Mouse (Mus musculus) kidney, adult 9 months (tissue): ENCODE data around the gene Peli2.

Experiments
- DNase-seq: peaks from one replicate; pipeline ENCODE4 v3.0.0; 2022

The Peli2 gene

DNA sequence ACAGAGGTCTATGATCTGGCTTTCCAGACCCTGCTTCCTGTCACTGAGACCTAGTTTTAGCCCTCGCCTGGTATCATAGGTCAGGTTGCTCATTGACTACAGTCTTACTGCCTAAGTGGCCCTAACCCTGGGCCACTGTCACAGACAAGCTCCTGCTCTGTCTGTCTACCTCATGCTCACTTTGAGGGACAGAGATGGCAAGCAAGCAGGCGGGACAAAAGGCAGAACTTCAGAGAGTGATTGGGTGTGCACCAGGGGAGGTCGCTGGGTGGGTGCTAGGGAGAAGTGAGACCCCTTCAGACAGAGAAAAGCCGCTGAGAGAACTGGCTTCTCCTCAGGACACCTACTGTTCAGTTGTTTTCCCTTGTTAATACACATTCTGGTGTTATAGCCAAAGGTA lies 6.3 kb downstream of the Peli2 start:
- DNase-seq: no peak

DNA sequence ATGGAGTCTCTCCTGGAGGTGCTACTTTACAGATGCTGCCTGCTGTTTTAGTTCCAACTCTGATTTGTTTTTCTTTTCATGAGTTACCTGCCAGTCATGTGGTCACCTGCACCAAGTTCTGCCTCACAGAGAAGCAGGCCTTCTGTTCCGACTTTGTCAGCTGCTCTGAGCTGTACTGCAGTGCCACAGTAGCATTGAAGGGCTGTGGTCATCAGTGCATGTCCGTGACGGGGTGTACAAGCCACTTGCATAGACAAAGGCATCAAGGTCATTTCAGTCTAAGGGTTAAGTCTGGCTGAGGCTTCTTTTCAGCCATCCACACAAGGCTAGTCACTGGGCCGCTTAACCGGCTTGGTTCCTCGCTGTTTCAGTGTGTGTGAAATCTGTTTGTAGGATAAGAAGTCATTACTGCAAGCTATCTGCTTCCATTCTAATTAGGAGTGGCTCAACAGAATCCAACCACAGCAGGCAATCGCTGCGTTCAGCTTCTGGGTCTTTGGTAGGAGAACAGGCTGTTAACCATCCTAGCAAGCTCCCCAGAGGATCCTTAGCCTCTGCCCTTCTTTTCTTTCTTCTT lies 7.1 kb downstream of the Peli2 start:
- peak; percentile 71 for DNase-seq

DNA sequence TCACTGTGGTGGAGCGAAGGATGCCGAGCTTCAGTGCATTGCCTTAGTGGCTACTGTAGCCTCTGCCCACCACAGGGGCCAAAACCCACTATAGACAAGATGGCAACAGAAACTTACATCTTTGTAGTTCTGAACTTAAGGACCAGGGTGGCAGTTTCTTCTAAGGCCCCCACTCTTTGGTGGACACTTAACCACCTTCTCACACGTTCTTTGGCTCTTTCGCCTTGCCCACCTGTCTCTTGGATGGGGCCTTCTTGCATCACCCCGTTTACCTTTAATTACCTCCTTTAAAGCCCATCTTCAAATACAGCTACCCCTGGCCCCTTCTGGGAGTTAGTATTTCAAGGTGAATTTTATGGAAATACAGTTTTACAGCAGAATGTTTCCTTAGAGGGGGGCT lies 8.1 kb downstream of the Peli2 start:
- no peak for DNase-seq

DNA sequence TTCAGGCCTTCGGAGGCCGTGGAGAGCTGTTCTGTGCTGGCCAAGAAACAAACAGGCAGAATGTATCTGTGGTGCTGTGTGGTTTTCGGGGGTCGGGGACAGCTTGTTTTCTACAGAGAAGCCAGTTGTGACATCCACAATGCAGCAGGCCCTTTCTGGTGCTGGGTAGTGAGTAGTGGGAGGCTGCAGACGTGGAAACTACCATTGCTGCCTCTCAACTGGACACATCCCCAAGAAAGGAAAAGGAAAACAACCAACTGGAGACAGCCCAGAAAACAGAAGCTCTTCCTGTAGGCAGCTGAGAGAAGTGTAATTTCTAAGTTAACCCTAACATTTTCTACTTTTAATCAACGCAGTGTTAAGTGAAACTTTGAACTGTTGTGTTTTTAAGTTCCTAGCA lies 9.4 kb downstream of the Peli2 start:
- no peak for DNase-seq

DNA sequence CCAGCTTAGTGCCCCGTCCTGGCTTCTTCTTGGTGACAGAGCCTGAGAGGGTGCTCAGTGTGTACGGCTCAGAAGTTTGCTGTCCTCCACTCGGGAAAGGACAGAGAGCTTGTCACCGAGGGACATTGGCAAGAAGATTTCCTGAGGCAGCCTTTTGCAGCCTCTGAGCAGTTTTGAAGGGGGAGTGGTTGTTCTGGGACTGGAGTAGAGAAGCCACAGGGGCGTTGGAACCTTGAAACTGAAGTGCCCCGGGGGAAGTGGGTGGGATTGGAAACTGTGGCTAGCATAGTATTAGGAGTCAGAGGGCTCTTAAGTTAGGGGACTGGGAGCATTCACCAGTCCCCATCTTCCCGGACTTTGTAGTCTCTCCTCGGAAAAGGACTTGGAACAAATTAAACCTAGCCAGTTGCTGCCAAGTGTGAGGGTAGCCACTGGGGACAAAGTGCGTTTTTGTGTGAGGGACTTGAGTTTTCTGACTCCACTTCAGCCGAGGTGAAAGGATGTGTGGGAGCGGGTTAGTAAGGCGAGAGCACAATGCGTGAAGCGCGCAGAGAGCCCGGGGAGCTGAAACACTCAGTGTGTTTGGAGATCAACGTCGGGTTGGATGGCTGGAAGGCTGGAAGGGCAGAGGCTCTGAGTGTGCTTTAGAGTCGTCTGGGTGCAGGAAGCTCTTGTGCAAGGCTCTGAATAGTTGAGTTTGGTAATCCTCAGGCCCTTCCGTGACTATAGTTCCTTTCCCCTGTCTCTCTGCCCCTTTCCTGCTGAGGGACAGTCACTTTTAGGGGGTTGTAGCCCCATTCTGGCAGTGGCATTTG lies 10.3 kb downstream of the Peli2 start:
- DNase-seq: peak; percentile 88

DNA sequence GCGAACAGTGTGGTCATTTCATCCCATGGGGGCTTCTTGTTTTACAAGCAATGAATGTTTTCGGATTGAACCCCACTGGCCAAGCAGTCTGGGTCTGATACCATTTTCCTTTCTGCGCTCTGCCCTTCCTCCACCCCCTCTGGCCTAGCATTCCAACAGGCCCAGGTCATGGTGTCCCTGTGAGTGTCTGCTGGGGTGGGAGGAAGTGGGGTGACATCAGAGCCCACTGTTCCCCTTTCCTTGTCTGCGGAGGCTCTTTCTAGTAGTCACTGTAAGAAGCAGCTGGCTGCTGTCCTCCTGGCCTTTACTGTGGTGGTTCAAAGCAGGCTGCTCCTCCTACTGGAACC lies 10.9 kb downstream of the Peli2 start:
- peak; percentile 56 for DNase-seq

DNA sequence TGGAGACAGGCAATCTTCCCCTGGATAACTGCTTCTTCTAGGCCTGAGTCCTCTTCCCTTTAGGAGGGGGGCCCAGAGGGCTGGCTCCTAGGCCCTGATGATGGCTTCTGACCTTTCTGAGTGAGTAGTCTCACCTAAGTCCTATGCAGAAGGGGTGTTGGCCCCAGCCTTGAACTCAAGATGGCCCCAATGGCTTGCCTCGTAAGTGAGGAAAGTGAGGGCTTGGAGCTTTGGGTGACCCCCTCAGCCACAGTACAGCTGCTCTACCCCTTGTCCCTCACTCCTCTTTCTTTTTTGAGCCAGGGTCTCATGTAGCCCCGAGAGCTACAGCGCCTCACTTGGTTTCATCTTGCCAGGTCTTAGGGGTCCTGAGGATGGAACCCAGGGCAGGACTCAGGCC lies 11.6 kb downstream of the Peli2 start:
- no peak for DNase-seq

DNA sequence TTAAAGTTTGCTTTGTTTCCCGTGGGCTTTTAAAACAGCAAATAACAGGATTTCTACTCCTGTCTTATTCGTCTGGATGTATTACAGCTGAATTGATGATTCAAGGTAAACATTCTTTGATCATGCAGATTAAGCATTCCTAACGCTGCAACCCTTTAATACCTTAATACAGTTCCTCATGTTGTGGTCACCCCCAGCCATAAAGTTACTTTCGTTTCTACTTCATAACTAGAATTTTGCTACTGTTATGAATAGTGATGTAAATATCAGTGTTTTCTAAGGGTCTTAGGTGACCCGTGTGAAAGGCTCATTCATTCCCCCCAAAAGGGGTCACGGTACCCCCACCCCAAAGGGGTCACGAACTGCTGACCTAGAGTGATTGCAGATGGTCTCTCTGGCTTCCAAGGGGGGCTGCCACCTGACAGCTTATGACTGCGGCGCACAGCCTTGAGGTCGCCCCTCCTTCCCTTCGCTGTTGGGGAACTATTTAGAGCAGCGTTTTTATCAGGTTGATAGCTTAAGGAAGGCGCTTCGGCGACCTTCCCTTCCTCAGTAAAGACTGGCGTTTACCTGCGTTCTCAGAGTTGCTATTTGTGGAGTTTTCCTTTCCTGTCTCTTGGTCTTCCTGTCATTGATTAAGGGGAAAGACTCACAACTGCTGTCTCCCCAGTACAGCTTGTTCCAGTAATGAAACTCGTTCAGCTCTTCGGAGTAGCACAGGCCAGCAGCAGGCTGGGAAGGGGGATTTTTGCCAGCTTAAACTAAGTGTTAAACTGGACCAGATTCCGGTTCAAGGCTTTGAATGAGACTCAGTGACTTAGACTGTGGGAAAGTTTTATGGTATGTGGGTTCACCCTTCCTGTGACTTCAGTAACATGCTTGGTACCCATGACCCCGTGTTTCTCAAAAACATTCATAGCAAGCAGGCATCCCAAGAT lies 12.5 kb downstream of the Peli2 start:
- no peak for DNase-seq

DNA sequence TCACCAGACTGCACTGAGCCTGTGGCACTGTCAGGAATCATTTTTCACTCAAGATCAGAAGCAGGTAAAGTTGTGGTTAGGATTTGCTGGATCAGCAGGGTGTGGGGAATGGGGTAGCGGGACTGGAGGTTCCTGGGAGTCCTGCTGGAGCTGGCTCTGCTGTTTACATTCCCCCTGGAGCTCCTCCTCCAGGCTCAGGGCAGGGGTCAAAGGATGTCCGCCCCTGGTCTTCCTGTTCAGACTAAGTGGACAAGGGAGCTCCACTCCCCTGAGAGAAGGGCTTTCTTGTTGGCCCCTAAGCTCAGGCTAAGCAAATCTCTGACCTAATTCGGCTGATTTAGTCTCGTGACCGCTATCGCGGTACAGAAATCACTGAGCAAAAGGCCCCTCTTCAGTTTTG lies 13.7 kb downstream of the Peli2 start:
- DNase-seq: peak; percentile 76

DNA sequence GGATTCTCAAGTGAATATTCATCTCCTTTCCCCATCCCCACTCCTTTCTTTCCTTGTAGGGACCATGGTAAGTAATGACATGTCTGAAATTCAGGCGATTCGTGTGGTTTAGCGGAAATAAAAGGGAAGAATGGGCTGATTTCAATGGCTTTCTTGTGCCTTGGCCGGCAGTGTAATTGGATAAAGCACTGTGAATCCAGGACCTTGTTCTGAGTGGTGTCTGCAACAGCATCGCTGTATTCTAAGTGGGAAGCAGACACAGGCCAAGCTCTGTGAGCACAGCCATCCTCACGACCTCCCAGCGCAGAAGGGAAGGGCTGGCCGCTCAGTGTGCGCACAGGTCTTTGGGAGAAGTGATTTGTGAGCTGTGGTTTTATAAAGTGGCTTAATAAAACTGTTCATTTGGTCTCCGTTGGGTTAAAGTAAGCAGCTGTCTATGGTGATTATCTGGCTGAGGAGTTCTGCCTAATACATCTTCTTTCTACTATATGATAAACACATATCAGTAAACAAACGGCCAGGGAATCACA lies 15.3 kb downstream of the Peli2 start:
- no peak for DNase-seq

DNA sequence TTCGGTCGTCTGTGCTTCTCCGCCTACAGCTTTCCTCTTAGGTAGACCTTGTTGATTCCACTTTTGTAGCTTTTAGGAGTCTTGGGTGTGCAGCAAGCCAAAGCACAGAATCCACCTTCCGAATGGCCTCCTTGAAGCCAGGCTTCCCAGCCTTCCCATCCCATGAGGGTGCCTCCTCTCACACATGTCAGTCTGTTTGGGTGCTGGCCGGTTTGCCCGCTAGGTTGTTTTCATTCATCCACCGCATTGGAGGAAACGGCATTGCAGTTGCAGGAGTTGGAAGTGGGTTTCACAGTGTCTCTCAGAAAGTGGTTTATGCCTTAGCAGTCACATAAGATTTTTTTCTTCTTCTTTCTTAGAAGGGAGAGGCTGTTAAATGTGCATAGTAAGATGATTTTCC lies 17.1 kb downstream of the Peli2 start:
- DNase-seq: no peak

DNA sequence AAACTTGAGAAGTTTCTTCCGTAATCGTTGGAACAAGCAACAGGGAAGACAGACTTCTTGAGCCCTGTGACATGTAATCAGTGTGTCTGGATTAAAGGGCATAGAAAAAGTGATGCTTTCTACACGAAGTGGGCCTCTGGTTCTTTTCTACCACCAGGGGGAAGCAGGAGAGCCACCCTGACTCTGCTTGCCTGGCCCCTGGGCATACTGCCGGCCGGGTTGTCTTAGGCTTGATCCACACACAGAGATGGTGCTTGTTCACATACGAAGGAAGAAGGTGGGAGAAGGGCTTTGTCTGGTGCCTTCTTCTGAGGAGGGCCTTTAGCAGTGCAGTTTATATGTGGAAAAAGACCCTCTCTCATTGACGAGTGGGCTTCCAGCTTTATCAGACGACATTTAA lies 17.5 kb downstream of the Peli2 start:
- DNase-seq: peak; percentile 50

DNA sequence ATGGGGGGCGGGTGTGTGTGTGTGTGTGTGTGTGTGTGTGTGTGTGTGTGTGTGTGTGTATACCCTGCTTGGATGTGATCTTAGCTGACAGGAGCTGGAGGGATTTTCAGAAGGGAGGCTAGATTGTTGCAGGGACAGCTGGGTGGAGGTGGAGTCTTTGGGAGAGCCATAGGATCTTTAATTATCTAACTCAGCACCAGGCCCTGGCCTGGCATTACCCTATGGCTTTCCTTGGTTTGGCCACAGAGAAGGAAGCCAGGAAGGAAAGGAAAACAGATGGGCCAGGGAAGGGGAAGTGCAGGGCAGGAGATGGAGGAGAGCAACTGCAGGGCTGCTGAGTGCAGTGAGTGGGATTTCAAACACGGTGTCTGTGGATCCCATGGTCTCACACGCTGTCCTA lies 18.8 kb downstream of the Peli2 start:
- DNase-seq: no peak

DNA sequence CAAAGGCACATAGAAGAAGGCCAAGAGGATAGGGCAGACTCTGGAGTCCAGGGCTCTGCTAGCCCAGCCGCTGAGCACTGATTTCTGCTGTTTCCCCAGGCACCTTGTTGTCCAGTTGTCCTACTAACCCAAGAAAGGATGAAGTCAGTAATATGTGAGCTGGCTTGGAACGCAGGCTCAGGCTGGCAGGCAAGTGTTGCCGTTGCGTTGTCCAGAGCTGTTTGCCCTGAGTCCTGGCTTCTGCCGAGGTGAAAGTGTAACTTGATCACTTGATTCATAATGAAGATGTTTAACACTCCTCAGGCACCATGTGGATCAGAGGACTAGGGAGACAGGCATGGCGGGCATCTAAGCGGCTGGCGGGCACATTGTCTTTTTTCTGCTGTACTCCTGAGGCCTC lies 21.1 kb downstream of the Peli2 start:
- DNase-seq: peak; percentile 38

DNA sequence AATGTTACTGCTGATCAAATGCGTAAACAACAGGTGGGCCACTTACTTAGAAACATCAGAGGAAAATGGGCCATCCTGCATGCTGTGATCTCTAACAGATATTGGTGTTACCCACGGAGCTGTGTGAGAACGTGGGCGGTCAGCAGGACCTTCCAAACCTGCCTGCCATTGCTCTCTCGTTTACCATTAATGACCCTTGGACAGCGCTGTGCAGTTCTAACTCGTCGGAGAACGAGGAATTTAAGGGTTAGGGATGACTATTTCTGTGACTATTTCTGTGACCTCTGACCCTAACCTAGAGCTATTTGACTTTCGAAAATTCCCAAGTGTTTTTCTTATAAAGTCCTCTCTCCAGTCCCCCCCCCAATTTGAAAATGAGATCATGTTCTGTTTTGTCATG lies 22.1 kb downstream of the Peli2 start:
- DNase-seq: peak; percentile 57

DNA sequence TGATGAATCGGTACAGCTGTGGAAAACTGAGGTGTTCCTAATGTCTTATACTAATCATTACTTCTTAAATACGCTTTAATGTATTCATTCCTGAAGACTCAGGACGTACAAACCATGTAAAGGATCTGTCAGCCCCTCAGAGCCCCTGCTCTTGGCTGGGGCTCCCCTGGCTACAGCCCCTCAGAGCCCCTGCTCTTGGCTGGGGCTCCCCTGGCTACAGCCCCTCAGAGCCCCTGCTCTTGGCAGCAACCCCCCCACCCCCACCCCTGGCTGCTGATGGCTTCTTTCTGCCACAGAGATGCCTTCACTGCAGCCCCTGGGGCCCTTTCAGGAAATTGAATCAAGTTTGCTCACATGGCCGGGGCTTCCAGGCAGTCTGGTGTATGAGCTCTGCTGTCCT lies 22.5 kb downstream of the Peli2 start:
- DNase-seq: no peak

DNA sequence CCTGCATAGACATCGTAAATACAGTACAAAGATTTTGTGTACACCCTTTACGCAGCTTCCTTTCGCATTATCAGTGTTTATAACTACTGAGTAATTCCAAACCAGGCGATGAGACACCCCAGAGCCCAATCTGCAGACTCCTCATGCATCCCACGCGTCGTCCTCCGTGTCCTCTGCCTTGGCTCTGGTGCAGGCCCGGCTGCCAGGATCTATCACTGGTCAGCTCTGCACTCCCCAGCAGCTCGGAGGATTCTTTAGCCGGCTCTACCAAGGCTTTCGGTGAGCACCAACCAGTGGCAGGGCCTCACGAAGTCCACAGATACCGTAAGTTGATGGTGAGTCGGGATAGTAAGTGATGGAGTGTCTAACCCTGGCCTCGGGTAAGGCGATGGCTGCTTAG lies 23.7 kb downstream of the Peli2 start:
- DNase-seq: no peak

DNA sequence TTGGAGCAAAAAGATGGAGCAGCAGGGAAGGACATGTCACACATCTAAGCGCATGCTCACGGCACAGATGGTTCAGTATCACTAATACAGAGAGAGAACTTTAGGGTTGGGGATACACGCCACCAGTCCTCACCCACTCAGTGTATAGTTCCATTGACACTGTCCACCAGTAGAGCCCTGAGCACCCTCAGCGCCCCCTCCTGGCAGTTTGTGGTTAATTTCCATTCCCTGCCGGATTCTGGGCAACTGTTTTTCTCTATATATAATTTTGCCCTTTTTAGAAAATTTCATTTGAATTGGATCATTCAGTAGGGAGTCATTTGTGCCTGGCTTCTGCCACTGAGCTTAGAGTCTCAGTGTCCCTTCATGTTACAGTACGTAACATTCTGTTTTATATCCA lies 27.1 kb downstream of the Peli2 start:
- no peak for DNase-seq

DNA sequence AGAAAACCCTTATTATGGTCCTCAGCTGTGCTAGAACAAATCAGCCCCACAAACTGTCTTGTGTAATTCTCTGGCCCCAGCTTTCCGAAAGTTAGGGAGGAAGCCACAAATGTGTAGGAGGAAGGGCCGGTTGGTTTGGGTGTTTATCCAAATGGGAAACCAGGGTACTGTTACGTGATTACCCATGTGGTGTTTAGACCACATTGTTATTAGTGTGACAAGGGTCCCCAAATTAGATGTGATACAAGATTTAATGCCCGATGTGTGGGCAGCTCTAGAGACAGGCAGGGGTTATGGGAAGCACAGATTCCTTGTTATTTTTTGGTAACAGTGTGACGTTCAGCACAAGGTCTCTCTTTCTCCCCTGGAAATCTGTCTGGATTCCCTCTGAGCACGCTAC lies 28.0 kb downstream of the Peli2 start:
- DNase-seq: no peak

DNA sequence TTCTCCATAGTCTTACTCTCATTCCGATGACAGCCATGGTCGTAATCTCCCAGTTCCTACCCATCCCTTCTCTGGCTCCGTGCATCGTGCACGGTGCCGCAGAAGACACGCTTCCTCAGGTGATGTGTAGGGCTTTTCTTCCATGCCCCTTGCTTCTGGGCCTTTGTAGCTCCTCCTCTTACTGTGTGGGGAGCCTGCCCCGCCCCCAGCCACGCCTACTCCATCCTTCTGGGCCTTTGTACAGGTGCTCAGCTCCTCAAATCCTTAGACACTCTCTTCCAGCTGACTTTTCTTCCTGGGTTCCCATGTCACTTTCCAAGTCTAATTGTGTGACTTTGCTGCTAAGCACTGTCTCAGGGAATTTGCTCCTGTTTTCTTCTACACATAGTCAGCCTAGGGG lies 28.7 kb downstream of the Peli2 start:
- no peak for DNase-seq

DNA sequence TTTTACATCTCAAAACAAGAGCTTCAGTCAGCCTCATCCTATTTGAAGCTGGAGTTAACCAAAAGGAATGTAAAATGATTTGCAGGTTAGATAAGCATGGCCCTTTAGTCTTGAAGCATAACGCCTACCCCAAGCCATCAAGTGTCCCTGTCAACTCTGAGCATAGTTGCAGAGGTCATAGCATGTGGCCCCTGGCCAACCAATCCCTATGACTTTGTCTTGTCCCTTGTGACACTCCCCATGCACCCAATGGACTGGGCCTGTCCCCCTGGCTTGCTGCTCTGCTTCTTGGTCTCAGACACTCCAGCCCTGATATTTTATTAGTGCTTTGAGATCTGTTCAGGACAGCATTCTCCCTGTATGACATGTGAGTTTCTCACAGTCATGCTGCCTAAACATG lies 30.3 kb downstream of the Peli2 start:
- DNase-seq: no peak

DNA sequence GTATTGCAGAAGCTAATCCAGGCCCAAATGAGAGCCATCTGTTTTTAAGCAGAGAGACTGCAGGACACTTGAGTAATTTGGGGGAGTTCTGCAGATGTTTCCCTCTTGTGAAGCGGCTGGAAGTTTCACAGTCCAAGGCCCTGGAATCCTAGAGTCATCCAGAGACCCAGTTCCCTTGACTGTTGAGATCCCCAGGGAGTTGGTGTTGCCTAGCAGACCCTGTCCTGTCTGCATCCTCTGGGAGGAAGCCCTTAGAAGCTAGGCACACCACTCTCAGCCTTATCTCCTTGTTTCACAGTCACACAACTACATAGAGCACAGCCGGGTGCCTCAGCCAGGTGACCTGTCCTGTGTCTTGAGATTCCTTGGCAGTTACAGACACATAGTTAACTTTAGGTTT lies 30.9 kb downstream of the Peli2 start:
- DNase-seq: no peak

DNA sequence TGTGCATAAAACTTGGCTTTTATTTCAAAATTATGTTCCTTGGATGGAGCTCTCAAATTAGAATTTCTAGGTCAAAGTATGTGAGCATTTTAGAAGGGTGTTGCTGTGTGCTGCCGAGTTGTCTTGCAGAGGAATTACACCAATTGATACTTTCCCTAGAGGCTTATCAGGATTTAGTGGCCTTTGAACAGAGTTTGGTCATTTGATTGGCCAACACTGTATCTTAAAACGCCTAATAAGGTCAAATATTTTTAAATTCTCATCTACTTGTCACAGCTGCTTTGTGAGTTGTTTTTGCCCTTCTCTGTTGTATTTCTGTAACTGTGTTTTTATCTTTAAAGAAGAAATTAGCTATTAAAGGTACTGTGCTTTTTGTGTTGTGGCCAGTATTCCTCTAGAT lies 32.4 kb downstream of the Peli2 start:
- DNase-seq: no peak
